Mouse (Mus musculus) heart, adult 2 months (tissue): Measurements from ENCODE around the gene Bmp2k. TPM values are rescaled to one million over a fixed set of nuclear protein-coding genes. Genes with fewer than 3 reads are reported as not detected.

Experiments used
- DNase-seq, 2 experiments: peaks; one replicate each; pipeline ENCODE4 v3.0.0; 2021
- H3K27ac ChIP-seq: fragments of 200-600 bp; 2 replicates; pipeline ENCODE4 v1.8.1; 2022
- H3K27me3 ChIP-seq: fragments of 200-500 bp; 2 replicates; pipeline ENCODE4 v1.6.1; 2012; ENCODE audit warnings: mild to moderate bottlenecking, low read length, inconsistent platforms, mixed read lengths; ENCODE audit not compliant: control insufficient read depth, insufficient read depth
- H3K36me3 ChIP-seq: fragments of 200-500 bp; 2 replicates; pipeline ENCODE4 v1.6.1; 2012; ENCODE audit warnings: low read length, inconsistent platforms; ENCODE audit not compliant: control insufficient read depth, insufficient read depth
- H3K4me1 ChIP-seq: fragments of 200-500 bp; 2 replicates; pipeline ENCODE4 v1.6.1; 2011; ENCODE audit warnings: low read length; ENCODE audit not compliant: control insufficient read depth, insufficient read depth
- H3K4me3 ChIP-seq: fragments of 200-600 bp; 2 replicates; pipeline ENCODE4 v1.8.1; 2022
- H3K79me2 ChIP-seq: fragments of 200-500 bp; replicated peaks from 2 replicates; pipeline ENCODE4 v1.6.1; 2012; ENCODE audit warnings: mild to moderate bottlenecking, inconsistent platforms, low read length, moderate library complexity, mixed read lengths; ENCODE audit not compliant: control insufficient read depth, insufficient read depth
- H3K9ac ChIP-seq: fragments of 200-500 bp; 2 replicates; pipeline ENCODE4 v1.6.1; 2012; ENCODE audit warnings: low read depth, mild to moderate bottlenecking, control low read depth, inconsistent platforms, low read length, mixed read lengths
- CTCF ChIP-seq: fragments of 200-600 bp; IDR thresholded peaks from 2 replicates; pipeline ENCODE4 v1.8.1; 2022; ENCODE audit warnings: antibody characterized with exemption, mild to moderate bottlenecking, moderate library complexity
- EP300 ChIP-seq: fragments of 200-500 bp; IDR thresholded peaks from 2 replicates; pipeline ENCODE4 v1.6.1; 2011; ENCODE audit warnings: low read depth, low read length, control low read depth; ENCODE audit not compliant: insufficient read depth
- POLR2A ChIP-seq: fragments of 200-500 bp; IDR thresholded peaks from 2 replicates; pipeline ENCODE4 v1.6.1; 2011; ENCODE audit warnings: mild to moderate bottlenecking, low read depth, low read length, control low read depth; ENCODE audit not compliant: insufficient read depth
- WGBS: fragments of 180-500 bp; shearing (Covaris S2); methylation state at CpG from one replicate; pipeline ENCODE4 v1.1.7; 2018; 5-methylcytosine and 5-hydroxymethylcytosine counted together
- intact Hi-C: fragments of 180-260 bp; cut with DNase I; formaldehyde crosslinking; loops from one replicate; pipeline ENCODE4 v1.15.1; 2025
- polyA plus RNA-seq: library from polyadenylated mRNA; depleted of rRNA; stranded (reverse); fragments of >200 nt; gene quantifications from 2 replicates; pipeline ENCODE4 v1.2.3, GENCODE M21; 2012
- total RNA-seq, 2 experiments: library from RNA; stranded (reverse); gene quantifications; 2 replicates each; pipeline ENCODE4 v1.2.3; 2021

Bmp2k gene
- total and polyA plus RNA-seq, 3 experiments, result 2.9 to 8.4 (median 6.7) TPM

DNA sequence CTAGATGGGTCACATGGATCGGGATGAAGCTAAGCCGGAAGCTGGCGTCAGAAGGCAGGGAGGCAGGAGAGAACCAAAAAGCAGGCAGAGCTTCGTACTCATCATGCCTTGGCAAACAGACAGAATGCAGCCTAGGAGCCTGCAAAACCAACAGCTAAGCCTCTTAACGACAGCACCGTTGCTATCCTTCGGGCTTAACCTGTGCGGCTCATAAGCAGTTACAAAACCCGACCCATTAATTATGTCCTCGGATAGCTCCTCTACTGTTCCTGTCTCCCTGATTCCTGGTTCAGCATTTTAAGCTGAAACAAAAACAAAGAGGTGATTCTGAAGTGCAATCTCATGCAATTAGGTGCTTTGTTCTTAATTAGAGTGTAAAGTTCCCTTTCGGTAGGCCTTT, 43.4 kb upstream of the Bmp2k start:
- Histone ChIP-seq H3K4me1 (no peaks in the 10 kb centered on the region), H3K9ac (no peak overlapping the region), H3K36me3 (no peaks in the 10 kb centered on the region), H3K27me3 (no peaks in the 10 kb centered on the region), H3K4me3 (no peak overlapping the region), H3K27ac (no peak overlapping the region), H3K79me2 (no peaks in the 10 kb centered on the region)
- intact Hi-C loops, result no loop called here
- WGBS, result 87% methylated on average over 11 of the region's 11 CpGs
- DNase-seq, result no peak
- TF ChIP-seq CTCF (no peak), POLR2A (no peak), EP300 (no peak)

DNA sequence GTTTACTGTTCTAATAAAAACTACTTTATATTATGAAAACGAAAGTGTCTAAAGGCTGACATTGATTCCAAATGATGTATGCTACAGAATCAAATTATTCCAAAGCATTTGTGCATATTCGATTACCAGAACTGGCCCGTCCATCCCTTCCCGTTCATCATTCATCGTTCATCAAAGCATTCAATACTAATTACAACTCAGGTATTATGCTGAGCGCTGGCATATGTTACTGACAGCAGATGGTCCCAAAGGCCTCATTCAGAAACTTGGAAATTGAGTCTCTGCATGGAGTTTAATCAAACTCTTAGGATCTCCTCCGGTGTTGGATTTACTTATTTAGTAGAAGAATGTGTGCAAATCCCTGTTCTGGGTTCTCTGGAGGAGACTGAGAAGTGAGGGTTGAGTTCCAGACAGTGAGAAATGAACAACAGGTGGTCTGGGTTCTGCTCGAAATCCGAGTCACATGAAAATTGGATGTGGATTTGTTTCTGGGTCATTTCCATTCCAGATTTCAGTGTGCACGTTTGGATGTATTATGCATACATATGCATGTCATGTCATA, 42.9 kb upstream of the Bmp2k start:
- no peak overlapping the region for H3K27ac ChIP-seq
- intact Hi-C loops, result no loop called here
- no peak for DNase-seq
- H3K4me1 ChIP-seq, result no peaks in the 10 kb centered on the region
- no peaks in the 10 kb centered on the region for H3K36me3 ChIP-seq
- no peak overlapping the region for H3K9ac ChIP-seq
- no peak overlapping the region for H3K4me3 ChIP-seq
- 94% methylated on average over 10 of the region's 10 CpGs for WGBS
- H3K27me3 ChIP-seq, result no peaks in the 10 kb centered on the region
- no peaks in the 10 kb centered on the region for H3K79me2 ChIP-seq
- TF ChIP-seq POLR2A (no peak), EP300 (no peak), CTCF (no peak)

DNA sequence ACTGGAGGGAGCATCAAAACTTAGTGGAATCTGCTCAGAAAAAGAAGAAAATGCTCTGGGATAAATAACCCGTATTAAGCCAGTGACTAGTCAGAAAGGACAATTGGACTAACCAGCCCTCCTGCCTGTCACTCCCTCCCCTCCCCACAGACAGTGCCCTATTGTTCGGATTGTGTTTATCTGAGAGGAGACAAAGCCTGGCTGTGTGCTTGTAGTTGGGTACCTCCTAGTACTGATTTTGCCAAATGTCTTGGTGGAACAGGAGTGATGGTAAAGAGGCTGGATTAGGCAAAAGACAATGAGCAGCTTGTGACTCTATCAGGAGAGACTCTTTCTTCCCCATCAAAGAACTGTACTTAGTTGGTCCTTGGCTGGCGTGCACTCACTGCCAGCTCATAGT, 40.6 kb upstream of the Bmp2k start:
- no peak for DNase-seq
- no peak overlapping the region for H3K9ac ChIP-seq
- H3K36me3 ChIP-seq, result no peaks in the 10 kb centered on the region
- H3K27ac ChIP-seq, result no peak overlapping the region
- H3K4me1 ChIP-seq, result no peaks in the 10 kb centered on the region
- H3K27me3 ChIP-seq, result no peaks in the 10 kb centered on the region
- TF ChIP-seq POLR2A (no peak), EP300 (no peak), CTCF (no peak)
- intact Hi-C loops, result no loop called here
- no peak overlapping the region for H3K4me3 ChIP-seq
- WGBS, result 66% methylated on average over 3 of the region's 3 CpGs
- H3K79me2 ChIP-seq, result no peaks in the 10 kb centered on the region

DNA sequence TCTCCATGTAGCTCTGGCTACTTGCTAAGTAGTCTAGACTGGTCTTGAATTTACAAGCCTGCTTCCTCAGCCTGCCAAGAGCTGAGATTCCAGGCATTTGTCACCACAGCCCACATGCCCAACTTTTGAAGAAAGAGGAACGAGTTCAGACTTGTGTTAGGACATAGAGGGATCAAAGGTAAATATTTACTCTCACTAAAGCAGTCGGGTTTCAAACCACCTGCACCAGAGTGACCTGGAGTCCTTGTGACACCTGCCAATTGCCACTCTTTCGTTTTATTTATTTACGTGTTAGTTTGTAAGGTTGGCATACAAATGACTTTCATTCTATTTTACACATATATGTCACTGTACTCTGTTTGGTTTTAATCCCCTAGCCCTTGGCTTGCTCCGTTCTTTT, 36.4 kb upstream of the Bmp2k start:
- Histone ChIP-seq H3K9ac (no peak overlapping the region), H3K27ac (no peak overlapping the region), H3K36me3 (no peaks in the 10 kb centered on the region), H3K27me3 (0 out of 2 replicates have a peak, but pooled peaks cover 1% of the 10 kb centered on the region), H3K79me2 (no peaks in the 10 kb centered on the region), H3K4me3 (no peak overlapping the region), H3K4me1 (no peaks in the 10 kb centered on the region)
- 74% methylated on average over 5 of the region's 5 CpGs for WGBS
- TF ChIP-seq CTCF (no peak), EP300 (no peak), POLR2A (no peak)
- no peak for DNase-seq
- intact Hi-C loops, result no loop called here

DNA sequence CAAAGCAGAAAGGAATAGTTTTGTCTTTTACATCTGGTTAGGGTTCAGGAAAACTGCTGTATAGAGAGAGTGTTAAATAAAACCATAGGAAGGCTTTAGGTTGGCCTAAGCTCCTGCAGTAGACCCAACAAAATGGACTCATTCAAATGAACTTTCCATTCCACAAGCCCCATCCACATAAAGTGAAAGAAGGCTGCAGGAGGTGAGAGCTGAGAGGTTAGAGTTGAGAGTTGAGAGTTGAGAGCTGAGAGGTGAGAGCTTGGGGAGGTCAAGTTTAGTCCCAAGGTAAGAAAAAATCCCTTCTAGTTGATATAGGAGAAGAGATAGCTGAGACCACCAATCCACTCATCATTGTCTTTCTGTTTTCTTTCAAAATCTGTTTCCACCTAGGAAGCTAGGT, 35.6 kb upstream of the Bmp2k start:
- TF ChIP-seq CTCF (no peak), POLR2A (no peak), EP300 (no peak)
- H3K79me2 ChIP-seq, result no peaks in the 10 kb centered on the region
- H3K27me3 ChIP-seq, result 0 out of 2 replicates have a peak, but pooled peaks cover 1% of the 10 kb centered on the region

DNA sequence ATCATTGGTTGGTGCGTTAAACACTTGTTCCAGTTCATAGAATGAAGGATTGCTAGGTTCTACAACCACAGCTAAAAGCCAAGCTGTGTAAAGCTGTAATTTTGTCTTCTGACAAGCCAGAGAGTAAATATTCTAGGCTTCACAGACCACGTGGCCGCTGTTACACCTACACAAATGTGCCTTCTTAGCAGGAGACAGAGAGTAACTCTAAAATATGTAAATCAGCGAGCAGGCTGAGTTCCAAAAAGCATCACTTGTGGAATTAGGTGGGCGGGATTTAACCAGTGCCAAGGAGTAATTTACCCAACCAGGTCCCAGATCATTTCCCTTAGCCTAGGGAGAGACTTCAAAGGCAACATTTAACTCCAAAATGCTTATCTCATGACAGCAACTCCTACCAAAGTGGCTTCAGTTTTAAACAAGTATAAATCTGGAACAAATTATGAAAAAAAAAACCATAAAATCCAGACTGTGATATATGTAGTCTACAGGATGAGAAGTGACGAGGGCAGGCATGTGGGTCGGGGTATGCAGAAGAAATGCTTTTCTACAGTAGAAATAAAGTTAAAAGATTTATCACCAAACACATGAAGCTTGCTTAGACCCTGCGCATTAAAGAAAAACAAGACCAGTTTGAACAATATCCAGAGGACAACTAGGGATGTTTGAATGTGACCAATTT, 35.1 kb upstream of the Bmp2k start:
- WGBS, result 79% methylated on average over 8 of the region's 8 CpGs
- no peak overlapping the region for H3K4me3 ChIP-seq
- no peaks in the 10 kb centered on the region for H3K4me1 ChIP-seq
- 0 out of 2 replicates have a peak, but pooled peaks cover 1% of the 10 kb centered on the region for H3K27me3 ChIP-seq
- no peak for DNase-seq
- H3K79me2 ChIP-seq, result no peaks in the 10 kb centered on the region
- no peak overlapping the region for H3K27ac ChIP-seq
- intact Hi-C loops, result no loop called here
- TF ChIP-seq EP300 (no peak), POLR2A (no peak), CTCF (no peak)
- no peaks in the 10 kb centered on the region for H3K36me3 ChIP-seq
- no peak overlapping the region for H3K9ac ChIP-seq

More for the DNA sequence above, 35.6 kb upstream of the Bmp2k start:
- Histone ChIP-seq H3K4me3 (no peak overlapping the region), H3K27ac (no peak overlapping the region), H3K9ac (no peak overlapping the region), H3K36me3 (no peaks in the 10 kb centered on the region), H3K4me1 (no peaks in the 10 kb centered on the region)
- intact Hi-C loops, result no loop called here
- no peak for DNase-seq
